Mouse (Mus musculus) bone marrow macrophage, adult 2 months (primary cell): ENCODE results near the gene Hoxd3.

ENCODE experiments used
- CTCF ChIP-seq: IDR thresholded peaks from 2 replicates; pipeline ENCODE4 v1.5.1; 2012; ENCODE audit warnings: low read depth, mild to moderate bottlenecking, low read length, moderate library complexity
- POLR2A ChIP-seq: IDR thresholded peaks from 2 replicates; pipeline ENCODE4 v1.6.1; 2012; ENCODE audit warnings: mild to moderate bottlenecking, low read depth, low read length, borderline replicate concordance

GRCm38 (mm10) chr2:74763976-74764375 is 52.2 kb downstream of the Hoxd3 start:
- TF ChIP-seq POLR2A: no peak
- TF ChIP-seq CTCF: no peak
